Mouse (Mus musculus): ENCODE measurements around the gene Prdm12. TPM values are rescaled to one million over a fixed set of nuclear protein-coding genes. Genes with fewer than 3 reads are reported as not detected.
A peak's percentile ranks its signal among the peaks of the same experiment; 100 is the strongest.

The Prdm12 gene
- polyA plus RNA-seq, 1 experiment from 2014 or later = not detected

- Histone ChIP-seq H3K4me1 (ENCODE audit: control insufficient read depth, insufficient read depth, low read length) (no peaks in the 10 kb centered on the region), H3K9ac (ENCODE audit: low read depth, low read length) (no peak overlapping the region), H3K9me3 (ENCODE audit: control insufficient read depth, low read length) (peaks cover 4% of the 10 kb centered on the region; the same call in 1 of the 2 replicates), H3K4me3 (ENCODE audit: low read length) (no peak overlapping the region), H3K36me3 (ENCODE audit: control insufficient read depth, insufficient read depth, low read length) (0 out of 2 replicates have a peak, but pooled peaks cover 13% of the 10 kb centered on the region), H3K27me3 (replicated peaks; ENCODE audit: control insufficient read depth, insufficient read depth, low read length) (no peaks in the 10 kb centered on the region), H3K27ac (ENCODE audit: low read length) (no peak overlapping the region), H3K4me2 (ENCODE audit: low read depth, low read length) (no peak overlapping the region)
- ATAC-seq = no peak
- WGBS = 87% methylated on average over 6 of the region's 6 CpGs
Measured at GRCm38 (mm10) chr2:31619208-31619607, 20.6 kb upstream of the Prdm12 start.

GRCm38 (mm10) chr2:31633531-31633930, 6.3 kb upstream of the Prdm12 start:
- H3K4me1 ChIP-seq (ENCODE audit: control insufficient read depth, insufficient read depth, low read length) = peaks cover 24% of the 10 kb centered on the region
- H3K36me3 ChIP-seq (ENCODE audit: control insufficient read depth, insufficient read depth, low read length) = no peaks in the 10 kb centered on the region
- whole genome bisulfite sequencing = 51% methylated on average over 3 of the region's 3 CpGs
- H3K4me2 ChIP-seq (ENCODE audit: low read depth, low read length) = no peak overlapping the region
- no peak overlapping the region for H3K4me3 ChIP-seq (ENCODE audit: low read length)
- peaks cover 70% of the 10 kb centered on the region for H3K27me3 ChIP-seq (replicated peaks; ENCODE audit: control insufficient read depth, insufficient read depth, low read length)
- H3K9ac ChIP-seq (ENCODE audit: low read depth, low read length) = no peak overlapping the region
- ATAC-seq = no peak
- H3K27ac ChIP-seq (ENCODE audit: low read length) = no peak overlapping the region
- no peaks in the 10 kb centered on the region for H3K9me3 ChIP-seq (ENCODE audit: control insufficient read depth, low read length)

GRCm38 (mm10) chr2:31635281-31636137, 4.3 kb upstream of the Prdm12 start:
- Histone ChIP-seq H3K4me3 (ENCODE audit: low read length) (peak overlapping the region; percentile 23), H3K4me2 (ENCODE audit: low read depth, low read length) (peak overlapping the region; percentile 37), H3K4me1 (ENCODE audit: control insufficient read depth, insufficient read depth, low read length) (peaks cover 24% of the 10 kb centered on the region), H3K9ac (ENCODE audit: low read depth, low read length) (0 out of 2 replicates have a peak overlapping the region, but pooled peaks have one; percentile 11), H3K27ac (ENCODE audit: low read length) (no peak overlapping the region), H3K36me3 (ENCODE audit: control insufficient read depth, insufficient read depth, low read length) (no peaks in the 10 kb centered on the region), H3K27me3 (replicated peaks; ENCODE audit: control insufficient read depth, insufficient read depth, low read length) (peaks cover 90% of the 10 kb centered on the region), H3K9me3 (ENCODE audit: control insufficient read depth, low read length) (no peaks in the 10 kb centered on the region)
- under 1% methylated on average over 52 of the region's 52 CpGs for WGBS
- ATAC-seq = no peak

GRCm38 (mm10) chr2:31636138-31636741, 3.6 kb upstream of the Prdm12 start:
- Histone ChIP-seq H3K27ac (ENCODE audit: low read length) (no peak overlapping the region), H3K9ac (ENCODE audit: low read depth, low read length) (0 out of 2 replicates have a peak overlapping the region, but pooled peaks have one; percentile 11), H3K4me1 (ENCODE audit: control insufficient read depth, insufficient read depth, low read length) (peaks cover 24% of the 10 kb centered on the region), H3K27me3 (replicated peaks; ENCODE audit: control insufficient read depth, insufficient read depth, low read length) (peaks cover 95% of the 10 kb centered on the region), H3K4me3 (ENCODE audit: low read length) (peak overlapping the region; percentile 23), H3K36me3 (ENCODE audit: control insufficient read depth, insufficient read depth, low read length) (no peaks in the 10 kb centered on the region), H3K4me2 (ENCODE audit: low read depth, low read length) (peak overlapping the region; percentile 16; the same call in 1 of the 2 replicates), H3K9me3 (ENCODE audit: control insufficient read depth, low read length) (no peaks in the 10 kb centered on the region)
- ATAC-seq = no peak
- WGBS = 0% methylated on average over 48 of the region's 48 CpGs

GRCm38 (mm10) chr2:31636742-31637141, 3.1 kb upstream of the Prdm12 start:
- ATAC-seq = no peak
- peaks cover 98% of the 10 kb centered on the region for H3K27me3 ChIP-seq (replicated peaks; ENCODE audit: control insufficient read depth, insufficient read depth, low read length)
- peak overlapping the region; percentile 23 for H3K4me3 ChIP-seq (ENCODE audit: low read length)
- no peaks in the 10 kb centered on the region for H3K9me3 ChIP-seq (ENCODE audit: control insufficient read depth, low read length)
- H3K27ac ChIP-seq (ENCODE audit: low read length) = no peak overlapping the region
- H3K4me1 ChIP-seq (ENCODE audit: control insufficient read depth, insufficient read depth, low read length) = peaks cover 24% of the 10 kb centered on the region
- under 1% methylated on average over 35 of the region's 35 CpGs for WGBS
- no peak overlapping the region for H3K9ac ChIP-seq (ENCODE audit: low read depth, low read length)
- 0 out of 2 replicates have a peak overlapping the region, but pooled peaks have one; percentile 16 for H3K4me2 ChIP-seq (ENCODE audit: low read depth, low read length)
- no peaks in the 10 kb centered on the region for H3K36me3 ChIP-seq (ENCODE audit: control insufficient read depth, insufficient read depth, low read length)

- Histone ChIP-seq H3K4me2 (ENCODE audit: low read depth, low read length) (no peak overlapping the region), H3K36me3 (ENCODE audit: control insufficient read depth, insufficient read depth, low read length) (no peaks in the 10 kb centered on the region), H3K4me1 (ENCODE audit: control insufficient read depth, insufficient read depth, low read length) (peaks cover 24% of the 10 kb centered on the region), H3K9me3 (ENCODE audit: control insufficient read depth, low read length) (no peaks in the 10 kb centered on the region), H3K27ac (ENCODE audit: low read length) (no peak overlapping the region), H3K4me3 (ENCODE audit: low read length) (no peak overlapping the region), H3K27me3 (replicated peaks; ENCODE audit: control insufficient read depth, insufficient read depth, low read length) (peaks cover 98% of the 10 kb centered on the region), H3K9ac (ENCODE audit: low read depth, low read length) (no peak overlapping the region)
- ATAC-seq = no peak
- 3% methylated on average over 12 of the region's 12 CpGs for WGBS
Measured at GRCm38 (mm10) chr2:31637311-31637710, 2.5 kb upstream of the Prdm12 start.

GRCm38 (mm10) chr2:31637807-31638206, 2.0 kb upstream of the Prdm12 start:
- no peaks in the 10 kb centered on the region for H3K36me3 ChIP-seq (ENCODE audit: control insufficient read depth, insufficient read depth, low read length)
- no peak overlapping the region for H3K9ac ChIP-seq (ENCODE audit: low read depth, low read length)
- no peak for ATAC-seq
- peaks cover 24% of the 10 kb centered on the region for H3K4me1 ChIP-seq (ENCODE audit: control insufficient read depth, insufficient read depth, low read length)
- no peaks in the 10 kb centered on the region for H3K9me3 ChIP-seq (ENCODE audit: control insufficient read depth, low read length)
- H3K4me2 ChIP-seq (ENCODE audit: low read depth, low read length) = no peak overlapping the region
- no peak overlapping the region for H3K4me3 ChIP-seq (ENCODE audit: low read length)
- H3K27ac ChIP-seq (ENCODE audit: low read length) = no peak overlapping the region
- WGBS = 1% methylated on average over 22 of the region's 22 CpGs
- peaks cover 99% of the 10 kb centered on the region for H3K27me3 ChIP-seq (replicated peaks; ENCODE audit: control insufficient read depth, insufficient read depth, low read length)

GRCm38 (mm10) chr2:31638581-31639465, 1.0 kb upstream of the Prdm12 start:
- 2% methylated on average over 33 of the region's 34 CpGs for WGBS
- no peaks in the 10 kb centered on the region for H3K9me3 ChIP-seq (ENCODE audit: control insufficient read depth, low read length)
- no peak overlapping the region for H3K9ac ChIP-seq (ENCODE audit: low read depth, low read length)
- no peak overlapping the region for H3K4me3 ChIP-seq (ENCODE audit: low read length)
- no peak overlapping the region for H3K27ac ChIP-seq (ENCODE audit: low read length)
- no peaks in the 10 kb centered on the region for H3K36me3 ChIP-seq (ENCODE audit: control insufficient read depth, insufficient read depth, low read length)
- no peak overlapping the region for H3K4me2 ChIP-seq (ENCODE audit: low read depth, low read length)
- H3K27me3 ChIP-seq (replicated peaks; ENCODE audit: control insufficient read depth, insufficient read depth, low read length) = peaks cover 100% of the 10 kb centered on the region
- ATAC-seq = no peak
- H3K4me1 ChIP-seq (ENCODE audit: control insufficient read depth, insufficient read depth, low read length) = peaks cover 24% of the 10 kb centered on the region

- Histone ChIP-seq H3K4me1 (ENCODE audit: control insufficient read depth, insufficient read depth, low read length) (peaks cover 24% of the 10 kb centered on the region), H3K36me3 (ENCODE audit: control insufficient read depth, insufficient read depth, low read length) (no peaks in the 10 kb centered on the region), H3K4me2 (ENCODE audit: low read depth, low read length) (no peak overlapping the region), H3K9me3 (ENCODE audit: control insufficient read depth, low read length) (no peaks in the 10 kb centered on the region), H3K27me3 (replicated peaks; ENCODE audit: control insufficient read depth, insufficient read depth, low read length) (peaks cover 100% of the 10 kb centered on the region), H3K4me3 (ENCODE audit: low read length) (no peak overlapping the region), H3K9ac (ENCODE audit: low read depth, low read length) (no peak overlapping the region), H3K27ac (ENCODE audit: low read length) (no peak overlapping the region)
- WGBS = under 1% methylated on average over 13 of the region's 13 CpGs
- no peak for ATAC-seq
Measured at GRCm38 (mm10) chr2:31639466-31639760, 424 bp upstream of the Prdm12 start.

Data from intestine, embryonic 16.5 days (tissue).